Mouse (Mus musculus): Measurements from ENCODE around the gene Eya2. TPM values are rescaled to one million over a fixed set of nuclear protein-coding genes. Genes with fewer than 3 reads are reported as not detected.
A peak's percentile ranks its signal among the peaks of the same experiment; 100 is the strongest.

The Eya2 gene
- polyA plus RNA-seq, 1 experiment: 6.0 TPM

GRCm38 (mm10) chr2:165818985-165819948 is 224.4 kb downstream of the Eya2 start:
- Histone ChIP-seq H3K4me1 (ENCODE audit: control insufficient read depth, insufficient read depth, insufficient read length) (no peaks in the 10 kb centered on the region), H3K36me3 (ENCODE audit: control insufficient read depth, insufficient read depth, low read length) (peaks cover 34% of the 10 kb centered on the region), H3K4me3 (ENCODE audit: extremely low read depth, insufficient read depth, insufficient read length) (no peak overlapping the region), H3K27me3 (ENCODE audit: control insufficient read depth, insufficient read depth, low read length) (no peaks in the 10 kb centered on the region), H3K27ac (ENCODE audit: insufficient read depth, low read length) (no peak overlapping the region)
- TF ChIP-seq CTCF (IDR thresholded peaks at IDR 0.05; ENCODE audit: extremely low read depth, insufficient read depth, insufficient read length, insufficient replicate concordance) (peak; percentile 70; the same call in 1 of the 2 replicates), POLR2A (IDR thresholded peaks at IDR 0.05; ENCODE audit: low read depth, low read length) (no peak)
- peak; percentile 27 to 38 for DNase-seq (ENCODE audit: low read depth in 1 of 2, low spot score in 2 of 2)
- 62% methylated on average over 10 of the region's 10 CpGs for WGBS

DNA sequence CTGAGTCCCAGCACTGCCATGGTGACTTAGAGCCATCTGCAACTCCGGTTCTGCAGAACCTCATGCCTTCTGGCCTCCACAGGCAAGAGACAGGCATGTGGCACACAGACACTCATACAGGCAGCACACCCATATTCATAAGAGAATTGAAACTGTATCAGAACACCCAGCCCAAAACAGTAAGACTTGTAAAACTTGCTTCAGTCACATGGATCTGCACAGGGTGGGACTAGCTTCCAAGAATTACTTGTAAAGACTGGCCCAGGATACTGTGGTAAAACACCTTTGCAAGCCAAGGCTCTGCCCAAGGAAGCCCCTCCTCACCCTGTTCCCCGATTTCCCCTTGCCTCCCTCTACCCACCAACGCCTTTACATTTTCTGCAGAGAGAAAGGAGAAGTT is 225.2 kb downstream of the Eya2 start:
- Histone ChIP-seq H3K4me3 (ENCODE audit: extremely low read depth, insufficient read depth, insufficient read length) (no peak overlapping the region), H3K36me3 (ENCODE audit: control insufficient read depth, insufficient read depth, low read length) (peaks cover 30% of the 10 kb centered on the region), H3K4me1 (ENCODE audit: control insufficient read depth, insufficient read depth, insufficient read length) (no peaks in the 10 kb centered on the region), H3K27me3 (ENCODE audit: control insufficient read depth, insufficient read depth, low read length) (no peaks in the 10 kb centered on the region), H3K27ac (ENCODE audit: insufficient read depth, low read length) (no peak overlapping the region)
- TF ChIP-seq CTCF (IDR thresholded peaks at IDR 0.05; ENCODE audit: extremely low read depth, insufficient read depth, insufficient read length, insufficient replicate concordance) (no peak), POLR2A (IDR thresholded peaks at IDR 0.05; ENCODE audit: low read depth, low read length) (no peak)
- 76% methylated on average over 3 of the region's 3 CpGs for WGBS
- DNase-seq (ENCODE audit: low read depth in 1 of 2, low spot score in 2 of 2): no peak

DNA sequence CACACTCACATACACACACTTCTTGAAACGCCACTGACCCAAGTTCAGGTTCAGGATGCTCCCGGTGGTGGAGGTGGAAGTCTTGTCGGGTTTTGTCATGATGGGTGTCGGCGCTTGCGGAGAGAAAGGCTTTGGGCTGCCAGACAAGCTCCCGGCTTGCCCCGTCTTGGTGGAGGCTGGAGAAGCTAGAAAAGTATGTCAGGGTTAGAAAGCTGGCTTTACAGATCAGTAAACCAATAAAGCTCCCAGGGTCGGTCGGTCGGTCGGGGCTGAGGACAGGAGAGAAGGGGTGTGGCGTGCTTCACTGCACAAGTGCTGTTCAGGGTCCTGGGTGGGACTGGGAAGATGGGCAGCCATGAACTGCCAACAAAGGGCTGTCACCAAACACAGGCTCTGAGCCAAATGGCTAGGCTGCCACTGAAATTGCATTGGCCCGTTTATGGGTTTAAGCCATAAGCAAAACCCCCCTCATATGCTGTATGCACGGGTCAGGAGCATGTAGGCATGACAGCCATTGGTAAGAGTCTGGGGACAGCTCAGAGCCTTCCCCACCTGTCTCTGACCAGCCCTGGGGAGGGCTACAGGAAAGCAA is 225.8 kb downstream of the Eya2 start:
- H3K4me1 ChIP-seq (ENCODE audit: control insufficient read depth, insufficient read depth, insufficient read length): no peaks in the 10 kb centered on the region
- DNase-seq (ENCODE audit: low read depth in 1 of 2, low spot score in 2 of 2): no peak
- H3K36me3 ChIP-seq (ENCODE audit: control insufficient read depth, insufficient read depth, low read length): peaks cover 31% of the 10 kb centered on the region
- 86% methylated on average over 15 of the region's 15 CpGs for whole genome bisulfite sequencing
- no peak overlapping the region for H3K27ac ChIP-seq (ENCODE audit: insufficient read depth, low read length)
- no peaks in the 10 kb centered on the region for H3K27me3 ChIP-seq (ENCODE audit: control insufficient read depth, insufficient read depth, low read length)
- no peak for TF ChIP-seq CTCF (IDR thresholded peaks at IDR 0.05; ENCODE audit: extremely low read depth, insufficient read depth, insufficient read length, insufficient replicate concordance)
- no peak for TF ChIP-seq POLR2A (IDR thresholded peaks at IDR 0.05; ENCODE audit: low read depth, low read length)
- no peak overlapping the region for H3K4me3 ChIP-seq (ENCODE audit: extremely low read depth, insufficient read depth, insufficient read length)

Other genes with a start within 250 kb of the Eya2 start
- gene Zfp663, start 226.3 kb upstream of the Eya2 start, polyA plus RNA-seq (2012; rRNA removed): 0.13 TPM in 1 of 2 replicates, not detected in the other
- 0.39 and 0.47 TPM in 2 replicates for gene Zfp334, start 206.8 kb upstream of the Eya2 start, polyA plus RNA-seq (2012; rRNA removed)
- 1.6 and 1.7 TPM in 2 replicates for gene Ocstamp, start 194.6 kb upstream of the Eya2 start, polyA plus RNA-seq (2012; rRNA removed)
- 0.94 and 1.4 TPM in 2 replicates for gene Slc13a3, start 121.8 kb upstream of the Eya2 start, polyA plus RNA-seq (2012; rRNA removed)
- 15.6 and 26.4 TPM in 2 replicates for gene Trp53rka, start 101.7 kb upstream of the Eya2 start, polyA plus RNA-seq (2012; rRNA removed)
- gene Slc2a10, start 91.2 kb upstream of the Eya2 start, polyA plus RNA-seq (2012; rRNA removed): 0.83 and 1.3 TPM in 2 replicates